Mouse (Mus musculus) heart, embryonic 11.5 days (tissue): Measurements from ENCODE around the gene Ins1. TPM values are rescaled to one million over a fixed set of nuclear protein-coding genes. Genes with fewer than 3 reads are reported as not detected.

Source experiments
- ATAC-seq: fragments of 200-750 bp; cut with Nextera tagmentation; replicated peaks from 2 replicates; pipeline ENCODE4 v1.8.0; 2017; ENCODE audit warnings: moderate library complexity; ENCODE audit not compliant: insufficient number of reproducible peaks, low FRiP score, low TSS enrichment
- H3K27ac ChIP-seq: fragments of 300-500 bp; sonication (generic); 2 replicates; pipeline ENCODE4 v1.5.1; 2014; ENCODE audit warnings: mild to moderate bottlenecking, low read depth, low read length
- H3K27me3 ChIP-seq: fragments of 300-500 bp; sonication (generic); 2 replicates; pipeline ENCODE4 v1.6.1; 2014; ENCODE audit warnings: mild to moderate bottlenecking, low read length, mixed read lengths; ENCODE audit not compliant: control insufficient read depth, insufficient read depth
- H3K36me3 ChIP-seq: fragments of 300-500 bp; sonication (generic); 2 replicates; pipeline ENCODE4 v1.6.1; 2014; ENCODE audit warnings: mild to moderate bottlenecking, low read length, moderate library complexity, mixed read lengths; ENCODE audit not compliant: control insufficient read depth, insufficient read depth
- H3K4me1 ChIP-seq: fragments of 300-500 bp; sonication (generic); 2 replicates; pipeline ENCODE4 v1.6.1; 2014; ENCODE audit warnings: low read length; ENCODE audit not compliant: control insufficient read depth, insufficient read depth
- H3K4me2 ChIP-seq: fragments of 300-500 bp; sonication (generic); 2 replicates; pipeline ENCODE4 v1.6.1; 2014; ENCODE audit warnings: mild to moderate bottlenecking, moderate library complexity
- H3K4me3 ChIP-seq: fragments of 300-500 bp; sonication (generic); 2 replicates; pipeline ENCODE4 v1.5.1; 2014; ENCODE audit warnings: low read depth, low read length
- H3K9ac ChIP-seq: fragments of 300-500 bp; sonication (generic); 2 replicates; pipeline ENCODE4 v1.6.1; 2014; ENCODE audit warnings: mild to moderate bottlenecking, low read depth, low read length, moderate library complexity
- H3K9me3 ChIP-seq: fragments of 300-500 bp; sonication (generic); replicated peaks from 2 replicates; pipeline ENCODE4 v1.6.1; 2016; ENCODE audit warnings: low read length; ENCODE audit not compliant: control insufficient read depth
- polyA plus RNA-seq: library from polyadenylated mRNA; unstranded; fragments of >200 nt; fragmentation: Nextera tagmentation; extraction: Ambion mirVana; gene quantifications from 2 replicates; pipeline ENCODE4 v1.2.1, GENCODE M21; 2014

Gene Ins1
- not detected in 2 replicates for polyA plus RNA-seq

- Histone ChIP-seq H3K27ac (no peak within 1 kb of the TSS), H3K4me1 (no peaks in the 10 kb centered on the region), H3K9me3 (no peaks in the 10 kb centered on the region), H3K27me3 (no peaks in the 10 kb centered on the region), H3K4me2 (no peak within 1 kb of the TSS), H3K4me3 (no peak within 1 kb of the TSS), H3K9ac (no peak within 1 kb of the TSS), H3K36me3 (no peaks in the 10 kb centered on the region)
- ATAC-seq: no peak
Observed at GRCm38 (mm10) chr19:52263997-52264396, at the start of gene Ins1. Gene Ins1, plus strand, starts transcription at chr19:52264297.
